Mouse (Mus musculus): ENCODE measurements around the gene Tmem221. TPM values are rescaled to one million over a fixed set of nuclear protein-coding genes. Genes with fewer than 3 reads are reported as not detected.
"Not testable (repeated sequence)": the region's sequence is repeated elsewhere in the genome, so short reads cannot be mapped to it uniquely, and the experiment has no call there.

Gene Tmem221
- total RNA-seq, 2 experiments from 2014 or later, result not detected

- intact Hi-C loops (cut with DNase I), result not testable (repeated sequence)
- peak; percentile 56 for DNase-seq
Measured at GRCm38 (mm10) chr8:71519037-71519825, 39.4 kb downstream of the Tmem221 start.

DNA sequence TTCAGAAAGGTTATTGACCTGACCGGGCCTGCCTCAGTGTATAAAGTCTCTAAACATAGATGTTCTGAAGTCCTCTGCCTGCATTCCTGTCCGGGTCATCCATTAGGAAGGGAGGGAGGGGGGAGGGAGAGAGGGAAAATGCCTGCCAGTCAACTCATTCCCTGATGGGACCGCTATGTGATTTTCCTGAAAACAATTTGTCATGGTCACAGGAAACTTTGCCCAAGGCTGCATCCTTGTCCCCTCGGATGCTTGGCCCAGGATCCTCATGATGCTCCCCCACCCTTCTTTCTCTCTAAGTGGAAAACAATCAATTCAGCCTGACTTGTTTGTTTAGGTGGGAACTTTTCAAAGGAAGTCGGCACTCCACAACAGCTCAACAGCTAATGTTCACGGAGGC, 41.9 kb downstream of the Tmem221 start:
- intact Hi-C loops (cut with DNase I), result no loop called here
- no peak for DNase-seq

- no peak for DNase-seq
- intact Hi-C loops (cut with DNase I), result no loop called here
Measured at GRCm38 (mm10) chr8:71515043-71515442, 43.6 kb downstream of the Tmem221 start.

GRCm38 (mm10) chr8:71513018-71513754, 45.5 kb downstream of the Tmem221 start:
- DNase-seq, result no peak
- intact Hi-C loops (cut with DNase I), result no loop called here

DNA sequence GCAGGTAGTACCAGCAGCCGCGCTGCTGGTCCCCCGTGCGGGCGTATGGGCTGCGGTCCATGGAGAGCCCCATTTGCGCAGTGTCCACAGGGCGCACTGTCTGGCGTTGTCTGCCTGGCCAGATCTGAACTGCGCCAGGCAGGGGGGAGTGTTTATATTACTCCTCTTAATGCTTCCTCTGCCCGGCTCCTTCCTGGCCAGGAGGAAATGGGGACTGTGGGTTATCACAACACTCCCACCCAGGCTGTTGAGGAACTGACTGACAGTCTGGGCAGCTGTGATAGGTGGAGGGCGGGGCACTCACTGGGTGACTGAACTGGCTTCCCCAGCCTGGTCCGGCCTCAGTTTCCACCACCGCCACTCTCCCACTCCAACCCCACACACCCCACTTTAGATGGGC, 47.0 kb downstream of the Tmem221 start, which contains the start of gene Plvap:
Gene Plvap, minus strand, starts transcription at position 109 of the 400 bp plus-strand sequence.
- DNase-seq, result no peak
- intact Hi-C loops (cut with DNase I), result no loop called here

GRCm38 (mm10) chr8:71509316-71509715, 49.4 kb downstream of the Tmem221 start:
- DNase-seq, result no peak
- intact Hi-C loops (cut with DNase I), result no loop called here

GRCm38 (mm10) chr8:71507589-71508104, 51.0 kb downstream of the Tmem221 start:
- DNase-seq, result peak; percentile 72
- intact Hi-C loops (cut with DNase I), result no loop called here

- intact Hi-C loops (cut with DNase I), result no loop called here
Measured at GRCm38 (mm10) chr8:71505979-71506378, 52.7 kb downstream of the Tmem221 start.

GRCm38 (mm10) chr8:71505326-71505725, 53.3 kb downstream of the Tmem221 start:
- DNase-seq, result no peak
- intact Hi-C loops (cut with DNase I), result no loop called here

More at GRCm38 (mm10) chr8:71505979-71506378, 52.7 kb downstream of the Tmem221 start:
- peak; percentile 47 for DNase-seq

DNA sequence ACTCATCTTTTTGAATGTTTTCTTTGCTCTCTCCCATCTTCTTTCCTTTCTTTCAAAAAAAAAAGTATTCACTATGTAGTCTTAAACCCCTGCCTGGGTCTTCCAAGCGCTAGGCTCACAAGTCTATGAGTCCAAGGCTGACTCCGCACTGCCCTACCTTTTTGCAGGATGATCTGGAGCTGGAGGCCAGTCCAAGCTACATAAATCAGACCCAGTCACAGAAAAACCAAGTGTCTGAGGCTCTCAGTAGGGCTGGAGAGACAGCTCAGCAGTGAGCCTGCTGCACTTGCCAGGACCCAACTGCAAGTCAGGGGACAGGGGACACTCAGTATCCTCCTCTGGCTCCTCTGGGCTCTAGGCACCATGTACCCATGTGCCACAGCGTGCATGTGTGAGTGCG, 54.3 kb downstream of the Tmem221 start:
- intact Hi-C loops (cut with DNase I), result no loop called here
- no peak for DNase-seq

Other genes starting within 250 kb of the Tmem221 start
- 100 to 1,000 TPM; 116 to 117 TPM for gene Use1, start 192.0 kb downstream of the Tmem221 start, total RNA-seq (2021)
- 10 to 100 TPM; 17.9 to 18.5 TPM for gene Ocel1, start 187.6 kb downstream of the Tmem221 start, total RNA-seq (2021)
- gene Nr2f6, start 176.9 kb downstream of the Tmem221 start, total RNA-seq (2021), result 10 to 100 TPM; 32.2 to 33.1 TPM
- 1 to 10 TPM; 6.5 TPM for gene Ushbp1, start 163.1 kb downstream of the Tmem221 start, total RNA-seq (2021)
- gene Babam1, start 162.0 kb downstream of the Tmem221 start, total RNA-seq (2021), result 10 to 100 TPM; 75.8 to 88.0 TPM
- 1 to 10 TPM; 2.3 to 3.2 TPM for gene Ankle1, start 152.9 kb downstream of the Tmem221 start, total RNA-seq (2021)
- 100 to 1,000 TPM; 113 to 121 TPM for gene Abhd8, start 95.2 kb downstream of the Tmem221 start, total RNA-seq (2021)
- 10 to 100 TPM; 71.3 to 73.7 TPM for gene Mrpl34, start 93.9 kb downstream of the Tmem221 start, total RNA-seq (2021)
- gene Dda1, start 89.7 kb downstream of the Tmem221 start, total RNA-seq (2021), result 100 to 1,000 TPM; 135 to 139 TPM
- gene Ano8, start 72.9 kb downstream of the Tmem221 start, total RNA-seq (2021), result 10 to 100 TPM; 88.0 to 91.9 TPM
- gene Gtpbp3, start 70.8 kb downstream of the Tmem221 start, total RNA-seq (2021), result 10 to 100 TPM; 23.0 to 24.1 TPM
- gene Plvap, start 47.1 kb downstream of the Tmem221 start, total RNA-seq (2021), result 1 to 10 TPM; 6.2 to 7.3 TPM
- not detected for gene Ccdc194, start 33.2 kb downstream of the Tmem221 start, total RNA-seq (2021)
- 1 to 10 TPM; 3.0 to 3.5 TPM for gene Bst2, start 21.4 kb downstream of the Tmem221 start, total RNA-seq (2021)
- 10 to 100 TPM; 37.4 to 40.7 TPM for gene Mvb12a, start 15.9 kb downstream of the Tmem221 start, total RNA-seq (2021)
- gene Nxnl1, start 7.7 kb upstream of the Tmem221 start, total RNA-seq (2021), result not detected
- gene Slc27a1, start 10.0 kb upstream of the Tmem221 start, total RNA-seq (2021), result 10 to 100 TPM; 60.5 to 71.1 TPM
- 10 to 100 TPM; 85.7 to 97.3 TPM for gene Pgls, start 33.3 kb upstream of the Tmem221 start, total RNA-seq (2021)
- 1 to 10 TPM; 7.9 to 8.0 TPM for gene Fam129c, start 38.8 kb upstream of the Tmem221 start, total RNA-seq (2021)
- 10 to 100 TPM; 88.2 to 88.6 TPM for gene Colgalt1, start 52.1 kb upstream of the Tmem221 start, total RNA-seq (2021)
- 100 to 1,000 TPM; 204 to 221 TPM for gene Unc13a, start 112.9 kb upstream of the Tmem221 start, total RNA-seq (2021)
- gene Jak3, start 117.4 kb upstream of the Tmem221 start, total RNA-seq (2021), result 1 to 10 TPM; 4.5 to 5.5 TPM
- 1 to 10 TPM in 1 of 2 experiments, under 1 TPM in 1; 0.70 to 1.6 TPM for gene Insl3, start 130.3 kb upstream of the Tmem221 start, total RNA-seq (2021)
- under 1 TPM; 0.22 to 0.36 TPM for gene B3gnt3, start 142.9 kb upstream of the Tmem221 start, total RNA-seq (2021)
- 100 to 1,000 TPM; 153 to 162 TPM for gene Fcho1, start 166.8 kb upstream of the Tmem221 start, total RNA-seq (2021)